In the genomic region with DNA sequence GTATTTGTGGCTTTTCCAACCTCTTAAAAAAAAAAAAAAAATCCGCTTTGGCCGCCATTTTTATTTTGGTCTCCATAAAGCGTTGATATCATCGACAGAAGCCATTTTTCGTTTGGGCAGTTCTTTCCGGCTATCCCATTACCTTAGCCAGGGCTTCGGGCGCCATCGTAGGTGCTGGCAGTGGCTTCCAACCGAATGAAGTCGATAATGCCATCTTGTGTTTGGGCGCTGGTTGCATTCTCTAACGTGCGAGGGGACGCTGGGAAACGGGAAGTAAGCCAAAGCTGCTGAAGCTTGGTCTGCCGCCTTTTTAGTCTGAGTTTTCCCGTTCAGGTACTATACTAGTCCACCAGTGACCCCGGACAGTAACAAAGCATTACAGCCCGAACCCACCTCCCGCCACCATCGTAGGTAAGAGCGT, we compare ENCODE assay signal across 8 mouse cellular contexts. TPM values are rescaled to one million over a fixed set of nuclear protein-coding genes. Genes with fewer than 3 reads are reported as not detected.
DNase-seq lines count a peak whose midpoint lies in the region; ATAC-seq and TF ChIP-seq lines count a peak whose summit lies in the region.

No protein-coding gene starts in this region.

- peak overlapping the region; percentile 79 for H3K4me3 ChIP-seq in bone marrow macrophage, adult 2 months (ENCODE audit: insufficient read depth, low read length)
- peak overlapping the region; percentile 57 for H3K4me3 ChIP-seq in embryonic fibroblast, embryonic 13.5 days (ENCODE audit: insufficient read depth, low read length)
- peak overlapping the region; percentile 66 for H3K4me3 ChIP-seq in kidney, embryonic 14.5 days (ENCODE audit: low read length)
- peak overlapping the region; percentile 67 for H3K4me3 ChIP-seq in limb, embryonic 15.5 days

- no peaks in the 10 kb centered on the region for H3K27me3 ChIP-seq in kidney, embryonic 14.5 days (ENCODE audit: control insufficient read depth, insufficient read depth, low read length)
- H3K27me3 ChIP-seq in limb, embryonic 15.5 days: no peaks in the 10 kb centered on the region

- peak overlapping the region; percentile 56 for H3K4me2 ChIP-seq in kidney, embryonic 14.5 days (replicated peaks; ENCODE audit: low read depth, low read length)
- H3K4me2 ChIP-seq in limb, embryonic 15.5 days: peak overlapping the region; percentile 27

- no peak for TF ChIP-seq CTCF in bone marrow macrophage, adult 2 months (IDR thresholded peaks at IDR 0.05; ENCODE audit: low read depth, low read length)
- no peak for TF ChIP-seq CTCF in embryonic fibroblast, embryonic 13.5 days (IDR thresholded peaks at IDR 0.05; ENCODE audit: borderline replicate concordance, insufficient read depth, low read length)

- H3K27ac ChIP-seq in bone marrow macrophage, adult 2 months (ENCODE audit: insufficient read depth, low read depth, low read length): peak overlapping the region; percentile 64
- no peak overlapping the region for H3K27ac ChIP-seq in embryonic fibroblast, embryonic 13.5 days (ENCODE audit: insufficient read depth, low read length)
- H3K27ac ChIP-seq in kidney, embryonic 14.5 days (ENCODE audit: low read depth, low read length): peak overlapping the region; percentile 53; the same call in 1 of the 2 replicates
- peak overlapping the region; percentile 71 for H3K27ac ChIP-seq in limb, embryonic 15.5 days

- ATAC-seq in kidney, embryonic 14.5 days (ENCODE audit: low FRiP score, low TSS enrichment): peak; percentile 83
- ATAC-seq in limb, embryonic 15.5 days (ENCODE audit: insufficient number of reproducible peaks, low FRiP score, low TSS enrichment, low read depth): peak; percentile 87

- H3K36me3 ChIP-seq in kidney, embryonic 14.5 days (ENCODE audit: control insufficient read depth, insufficient read depth, low read length): no peaks in the 10 kb centered on the region
- no peaks in the 10 kb centered on the region for H3K36me3 ChIP-seq in limb, embryonic 15.5 days

- H3K9ac ChIP-seq in kidney, embryonic 14.5 days (ENCODE audit: low read depth, low read length): peak overlapping the region; percentile 53
- H3K9ac ChIP-seq in limb, embryonic 15.5 days: peak overlapping the region; percentile 33; the same call in 1 of the 2 replicates

- no peaks in the 10 kb centered on the region for H3K9me3 ChIP-seq in kidney, embryonic 14.5 days (ENCODE audit: control insufficient read depth, low read length)
- no peaks in the 10 kb centered on the region for H3K9me3 ChIP-seq in limb, embryonic 15.5 days

- TF ChIP-seq POLR2A in bone marrow macrophage, adult 2 months (IDR thresholded peaks at IDR 0.05; ENCODE audit: borderline replicate concordance, low read depth, low read length): no peak
- peak; percentile 75 for TF ChIP-seq POLR2A in embryonic fibroblast, embryonic 13.5 days (IDR thresholded peaks at IDR 0.05; ENCODE audit: low read depth, low read length)

- DNase-seq in A20 (ENCODE audit: low read depth, low spot score): peak; percentile 97
- DNase-seq in heart, adult 9 months (ENCODE audit: low spot score in 2 of 2): peak; percentile 95 to 99
- DNase-seq in monocyte, adult 2 months (ENCODE audit: low read depth in 1 of 2, low spot score in 2 of 2): peak; percentile 88 to 94
- peak; percentile 95 to 97 for DNase-seq in spleen, postnatal 36 days (ENCODE audit: low spot score in 2 of 2)

- 0% methylated on average over 23 of the region's 23 CpGs for WGBS in kidney, embryonic 14.5 days
- WGBS in limb, embryonic 15.5 days: under 1% methylated on average over 23 of the region's 23 CpGs

- H3K4me1 ChIP-seq in bone marrow macrophage, adult 2 months (ENCODE audit: control insufficient read depth, insufficient read depth, low read length): peaks cover 16% of the 10 kb centered on the region
- peaks cover 2% of the 10 kb centered on the region; the same call in 1 of the 2 replicates for H3K4me1 ChIP-seq in embryonic fibroblast, embryonic 13.5 days (ENCODE audit: control insufficient read depth, insufficient read depth, low read length)
- no peaks in the 10 kb centered on the region; the same call in 1 of the 2 replicates for H3K4me1 ChIP-seq in kidney, embryonic 14.5 days (ENCODE audit: control insufficient read depth, insufficient read depth, low read length)
- peaks cover 2% of the 10 kb centered on the region for H3K4me1 ChIP-seq in limb, embryonic 15.5 days

RNA-seq across cellular contexts. Expression of a gene that starts 0.8 kb away (rescaled TPM):
- polyA plus RNA-seq in bone marrow macrophage, adult 2 months (2012; ENCODE audit: insufficient read depth, insufficient read length, missing spikeins): 8.0 and 19.6 TPM in 2 replicates
- 6.8 and 10.4 TPM in 2 replicates for polyA plus RNA-seq in embryonic fibroblast, embryonic 13.5 days (2011; ENCODE audit: insufficient read length, low read depth, missing spikeins)
- polyA plus RNA-seq in kidney, embryonic 14.5 days (2014; fragmentation: Nextera tagmentation; extraction: Ambion mirVana): 32.0 and 43.5 TPM in 2 replicates
- polyA plus RNA-seq in limb, embryonic 15.5 days (2015; fragmentation: Nextera tagmentation; extraction: Ambion mirVana): 27.3 and 33.6 TPM in 2 replicates

RNA-seq across cellular contexts. Expression of a gene that starts 0.8 kb away (rescaled TPM):
- polyA plus RNA-seq in bone marrow macrophage, adult 2 months (2012; ENCODE audit: insufficient read depth, insufficient read length, missing spikeins): 16.2 and 26.4 TPM in 2 replicates
- polyA plus RNA-seq in embryonic fibroblast, embryonic 13.5 days (2011; ENCODE audit: insufficient read length, low read depth, missing spikeins): 15.9 and 20.6 TPM in 2 replicates
- 18.0 and 20.7 TPM in 2 replicates for polyA plus RNA-seq in kidney, embryonic 14.5 days (2014; fragmentation: Nextera tagmentation; extraction: Ambion mirVana)
- polyA plus RNA-seq in limb, embryonic 15.5 days (2015; fragmentation: Nextera tagmentation; extraction: Ambion mirVana): 12.5 and 13.9 TPM in 2 replicates

RNA-seq across cellular contexts. Expression of a gene that starts 0.9 kb away (rescaled TPM):
- polyA plus RNA-seq in bone marrow macrophage, adult 2 months (2012; ENCODE audit: insufficient read depth, insufficient read length, missing spikeins): 4.7 and 4.9 TPM in 2 replicates
- 7.2 and 7.4 TPM in 2 replicates for polyA plus RNA-seq in embryonic fibroblast, embryonic 13.5 days (2011; ENCODE audit: insufficient read length, low read depth, missing spikeins)
- polyA plus RNA-seq in kidney, embryonic 14.5 days (2014; fragmentation: Nextera tagmentation; extraction: Ambion mirVana): 6.8 and 7.8 TPM in 2 replicates
- polyA plus RNA-seq in limb, embryonic 15.5 days (2015; fragmentation: Nextera tagmentation; extraction: Ambion mirVana): 5.5 and 6.5 TPM in 2 replicates

RNA-seq across cellular contexts. Expression of a gene that starts 6.5 kb away (rescaled TPM):
- 3.8 TPM in 1 of 2 replicates, not detected in the other for polyA plus RNA-seq in bone marrow macrophage, adult 2 months (2012; ENCODE audit: insufficient read depth, insufficient read length, missing spikeins)
- 8.8 and 17.9 TPM in 2 replicates for polyA plus RNA-seq in embryonic fibroblast, embryonic 13.5 days (2011; ENCODE audit: insufficient read length, low read depth, missing spikeins)
- 40.6 and 44.1 TPM in 2 replicates for polyA plus RNA-seq in kidney, embryonic 14.5 days (2014; fragmentation: Nextera tagmentation; extraction: Ambion mirVana)
- 21.6 and 42.9 TPM in 2 replicates for polyA plus RNA-seq in limb, embryonic 15.5 days (2015; fragmentation: Nextera tagmentation; extraction: Ambion mirVana)
